Mouse (Mus musculus): ENCODE data around the gene Cacna2d4. TPM values are rescaled to one million over a fixed set of nuclear protein-coding genes. Genes with fewer than 3 reads are reported as not detected.

The Cacna2d4 gene
- polyA plus RNA-seq, 1 experiment from 2014 or later = 0.58 TPM

DNA sequence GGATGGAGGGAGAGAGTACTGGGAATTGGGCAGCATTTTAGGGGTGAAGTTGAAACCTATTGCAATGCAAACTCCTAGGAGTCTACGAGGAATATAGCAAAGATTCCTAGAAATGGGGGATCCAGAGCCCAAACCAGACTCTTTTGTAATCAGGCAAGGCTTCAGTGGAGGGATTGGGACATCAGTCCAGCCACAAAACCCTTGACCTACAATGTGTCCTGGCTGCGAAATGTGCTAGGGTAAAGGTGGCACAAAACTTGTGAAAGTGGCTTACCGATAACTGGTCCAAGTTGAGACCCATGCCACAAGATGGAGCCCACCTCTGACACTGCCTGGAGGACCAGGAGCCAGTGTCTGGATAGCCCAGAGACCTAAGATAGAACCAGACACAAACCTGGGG lies 163.0 kb downstream of the Cacna2d4 start:
- DNase-seq (no peak), ATAC-seq (ENCODE audit: low FRiP score, low TSS enrichment) (no peak)
- Histone ChIP-seq H3K4me3 (replicated peaks; ENCODE audit: low read depth, low read length) (no peak overlapping the region), H3K9ac (replicated peaks; ENCODE audit: low read length) (no peak overlapping the region), H3K36me3 (ENCODE audit: control insufficient read depth, insufficient read depth, low read length) (no peaks in the 10 kb centered on the region), H3K4me2 (ENCODE audit: low read length) (no peak overlapping the region), H3K9me3 (ENCODE audit: control insufficient read depth, low read length) (no peaks in the 10 kb centered on the region), H3K4me1 (ENCODE audit: control insufficient read depth, insufficient read depth, low read length) (no peaks in the 10 kb centered on the region), H3K27ac (replicated peaks; ENCODE audit: low read depth, low read length) (no peak overlapping the region), H3K27me3 (ENCODE audit: control insufficient read depth, insufficient read depth, low read length) (no peaks in the 10 kb centered on the region)
- 88% methylated on average over 3 of the region's 3 CpGs for WGBS

DNA sequence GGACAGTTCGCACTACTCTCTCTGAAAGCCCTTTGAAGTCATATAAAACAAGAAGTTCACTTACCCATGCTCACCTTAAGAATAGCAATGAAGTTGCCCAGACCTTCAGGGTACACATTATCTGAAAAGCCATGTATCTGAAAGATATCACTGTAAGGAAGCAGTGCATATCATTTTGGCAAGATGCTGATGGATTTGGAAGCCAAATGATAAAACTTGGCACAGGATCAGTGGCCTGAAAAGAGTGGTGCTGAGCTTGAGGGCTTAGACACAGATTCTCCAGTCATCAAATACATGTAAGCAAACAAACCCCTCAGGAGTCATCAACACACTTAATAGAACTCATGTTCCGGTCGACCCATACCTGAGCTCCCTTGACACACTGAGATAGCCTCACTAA lies 164.3 kb downstream of the Cacna2d4 start:
- Histone ChIP-seq H3K36me3 (ENCODE audit: control insufficient read depth, insufficient read depth, low read length) (no peaks in the 10 kb centered on the region), H3K4me2 (ENCODE audit: low read length) (no peak overlapping the region), H3K4me3 (replicated peaks; ENCODE audit: low read depth, low read length) (no peak overlapping the region), H3K9ac (replicated peaks; ENCODE audit: low read length) (no peak overlapping the region), H3K4me1 (ENCODE audit: control insufficient read depth, insufficient read depth, low read length) (no peaks in the 10 kb centered on the region), H3K27ac (replicated peaks; ENCODE audit: low read depth, low read length) (no peak overlapping the region), H3K27me3 (ENCODE audit: control insufficient read depth, insufficient read depth, low read length) (no peaks in the 10 kb centered on the region), H3K9me3 (ENCODE audit: control insufficient read depth, low read length) (no peaks in the 10 kb centered on the region)
- no peak for ATAC-seq (ENCODE audit: low FRiP score, low TSS enrichment)
- WGBS = 90% methylated on average over 3 of the region's 3 CpGs
- no peak for DNase-seq

DNA sequence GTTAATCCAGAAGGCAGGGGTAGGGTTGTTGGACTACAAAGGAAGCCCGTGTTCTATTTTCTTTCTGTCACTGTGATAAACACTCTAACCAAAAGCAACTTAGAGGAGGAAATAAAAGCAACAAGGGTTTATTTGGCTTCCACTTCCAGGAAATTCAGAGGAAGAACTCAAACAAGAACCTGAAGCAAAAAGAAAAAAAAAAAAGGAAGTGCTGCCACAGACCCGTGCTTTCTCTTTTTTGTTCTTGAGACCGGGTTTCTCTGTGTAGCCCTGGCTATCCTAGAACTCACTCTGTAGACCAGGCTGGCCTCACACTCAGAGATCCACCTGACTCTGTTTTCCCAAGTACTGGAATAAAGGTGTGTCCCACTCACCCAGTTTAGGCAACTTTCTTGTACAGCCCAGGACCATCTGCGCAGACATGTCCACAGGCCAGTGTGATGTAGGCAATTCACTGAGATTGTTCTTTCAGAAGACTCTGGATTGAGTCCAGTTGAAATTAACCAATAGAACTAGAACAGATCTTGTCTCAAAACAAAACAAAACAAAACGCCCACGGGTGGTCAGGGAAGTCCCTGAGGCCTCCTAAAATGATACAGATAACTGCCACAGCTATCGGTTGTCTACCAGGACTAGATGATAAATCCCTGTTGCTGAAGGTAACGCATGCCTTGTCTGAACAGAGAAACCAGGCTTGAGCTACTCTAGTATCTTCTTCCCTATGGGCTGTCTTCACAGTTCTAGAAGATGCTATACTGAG lies 165.4 kb downstream of the Cacna2d4 start:
- Histone ChIP-seq H3K4me3 (replicated peaks; ENCODE audit: low read depth, low read length) (no peak overlapping the region), H3K9ac (replicated peaks; ENCODE audit: low read length) (no peak overlapping the region), H3K36me3 (ENCODE audit: control insufficient read depth, insufficient read depth, low read length) (no peaks in the 10 kb centered on the region), H3K4me2 (ENCODE audit: low read length) (no peak overlapping the region), H3K4me1 (ENCODE audit: control insufficient read depth, insufficient read depth, low read length) (no peaks in the 10 kb centered on the region), H3K27me3 (ENCODE audit: control insufficient read depth, insufficient read depth, low read length) (no peaks in the 10 kb centered on the region), H3K27ac (replicated peaks; ENCODE audit: low read depth, low read length) (no peak overlapping the region), H3K9me3 (ENCODE audit: control insufficient read depth, low read length) (no peaks in the 10 kb centered on the region)
- DNase-seq = no peak
- no peak for ATAC-seq (ENCODE audit: low FRiP score, low TSS enrichment)
- WGBS = 96% methylated on average over 8 of the region's 8 CpGs

Other genes with a start within 250 kb of the Cacna2d4 start
- 15.6 and 16.6 TPM in 2 replicates for gene Dcp1b, start 61.3 kb upstream of the Cacna2d4 start, polyA plus RNA-seq (2014; fragmentation: Nextera tagmentation; extraction: Ambion mirVana)
- 7.1 and 9.6 TPM in 2 replicates for gene Cacna1c, start 40.1 kb upstream of the Cacna2d4 start, polyA plus RNA-seq (2014; fragmentation: Nextera tagmentation; extraction: Ambion mirVana)
- gene Lrtm2, start 94.2 kb downstream of the Cacna2d4 start, polyA plus RNA-seq (2014; fragmentation: Nextera tagmentation; extraction: Ambion mirVana) = 6.5 and 10.5 TPM in 2 replicates
- gene Adipor2, start 181.2 kb downstream of the Cacna2d4 start, polyA plus RNA-seq (2014; fragmentation: Nextera tagmentation; extraction: Ambion mirVana) = 31.9 and 33.5 TPM in 2 replicates
- gene Fbxl14, start 243.1 kb downstream of the Cacna2d4 start, polyA plus RNA-seq (2014; fragmentation: Nextera tagmentation; extraction: Ambion mirVana) = 5.5 and 5.6 TPM in 2 replicates